Mouse (Mus musculus): ENCODE measurements around the gene Tinagl1. TPM values are rescaled to one million over a fixed set of nuclear protein-coding genes. Genes with fewer than 3 reads are reported as not detected.

Gene Tinagl1
- polyA plus RNA-seq, 1 experiment from 2014 or later = 288 TPM

DNA sequence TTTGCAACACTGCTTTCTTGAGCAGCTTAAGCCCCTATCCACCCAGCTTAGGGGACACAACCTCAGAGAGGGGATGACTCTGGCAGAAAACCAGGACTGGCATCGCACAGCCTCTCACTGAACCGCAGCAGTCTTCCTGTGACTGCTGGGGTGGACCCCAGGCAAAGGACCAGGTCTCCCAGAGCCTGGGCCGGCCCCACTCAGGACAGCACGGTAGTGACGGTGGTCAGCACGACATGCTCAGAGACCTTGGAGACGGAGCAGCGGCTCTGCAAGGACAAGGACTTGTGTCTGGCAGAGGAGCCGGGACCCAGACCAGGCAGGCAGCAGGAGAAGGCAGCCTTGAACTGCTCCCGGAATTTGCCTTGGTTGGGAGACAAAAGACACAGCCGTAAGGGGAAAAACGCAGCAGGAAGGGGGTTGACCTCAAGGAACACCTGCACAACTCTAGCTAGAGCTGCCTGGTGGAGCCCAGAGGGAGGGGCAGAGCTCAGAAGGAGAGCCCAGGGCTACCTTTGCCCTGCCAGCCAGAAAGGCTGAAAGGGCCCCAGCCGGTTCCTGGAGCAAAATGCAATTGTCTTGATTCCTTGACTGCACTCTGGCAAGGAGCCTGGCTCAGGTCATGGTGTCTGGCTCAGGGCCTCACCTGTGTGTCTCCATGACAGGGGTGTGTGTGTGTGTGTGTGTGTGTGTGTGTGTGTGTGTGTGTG is 44.1 kb downstream of the Tinagl1 start:
- Histone ChIP-seq H3K36me3 (ENCODE audit: insufficient read depth, low read length) (peaks cover 7% of the 10 kb centered on the region; the same call in 1 of the 2 replicates), H3K4me3 (ENCODE audit: low read depth, low read length) (no peak overlapping the region), H3K4me1 (ENCODE audit: insufficient read depth, low read depth, low read length) (no peaks in the 10 kb centered on the region; the same call in 1 of the 2 replicates), H3K27ac (ENCODE audit: low read length) (no peak overlapping the region), H3K9me3 (ENCODE audit: low read length) (no peaks in the 10 kb centered on the region), H3K9ac (replicated peaks; ENCODE audit: low read depth) (no peak overlapping the region), H3K4me2 (replicated peaks; ENCODE audit: low read depth, low read length) (no peak overlapping the region), H3K27me3 (replicated peaks; ENCODE audit: insufficient read depth, low read length) (no peaks in the 10 kb centered on the region)
- WGBS = 51% methylated on average over 13 of the region's 13 CpGs
- TF ChIP-seq EP300 (IDR thresholded peaks at IDR 0.05) (no peak), CTCF (IDR thresholded peaks at IDR 0.05) (no peak)
- no peak for DNase-seq (ENCODE audit: low spot score)
- ATAC-seq = peak; percentile 27; the same call in 1 of the 2 replicates

GRCm38 (mm10) chr4:130130082-130130481 is 44.8 kb downstream of the Tinagl1 start:
- peaks cover 12% of the 10 kb centered on the region; the same call in 1 of the 2 replicates for H3K36me3 ChIP-seq (ENCODE audit: insufficient read depth, low read length)
- no peak overlapping the region for H3K9ac ChIP-seq (replicated peaks; ENCODE audit: low read depth)
- no peaks in the 10 kb centered on the region for H3K27me3 ChIP-seq (replicated peaks; ENCODE audit: insufficient read depth, low read length)
- 0 out of 2 replicates have a peak overlapping the region, but pooled peaks have one; percentile 3 for H3K27ac ChIP-seq (ENCODE audit: low read length)
- no peak for TF ChIP-seq CTCF (IDR thresholded peaks at IDR 0.05)
- TF ChIP-seq EP300 (IDR thresholded peaks at IDR 0.05) = no peak
- DNase-seq (ENCODE audit: low spot score) (no peak), ATAC-seq (no peak)
- H3K4me1 ChIP-seq (ENCODE audit: insufficient read depth, low read depth, low read length) = no peaks in the 10 kb centered on the region; the same call in 1 of the 2 replicates
- WGBS = 74% methylated on average over 10 of the region's 10 CpGs
- no peaks in the 10 kb centered on the region for H3K9me3 ChIP-seq (ENCODE audit: low read length)
- H3K4me3 ChIP-seq (ENCODE audit: low read depth, low read length) = no peak overlapping the region
- no peak overlapping the region for H3K4me2 ChIP-seq (replicated peaks; ENCODE audit: low read depth, low read length)

GRCm38 (mm10) chr4:130128907-130129306 is 46.0 kb downstream of the Tinagl1 start:
- H3K4me3 ChIP-seq (ENCODE audit: low read depth, low read length) = no peak overlapping the region
- WGBS = 63% methylated on average over 5 of the region's 5 CpGs
- H3K4me1 ChIP-seq (ENCODE audit: insufficient read depth, low read depth, low read length) = no peaks in the 10 kb centered on the region; the same call in 1 of the 2 replicates
- H3K36me3 ChIP-seq (ENCODE audit: insufficient read depth, low read length) = peaks cover 12% of the 10 kb centered on the region; the same call in 1 of the 2 replicates
- TF ChIP-seq CTCF (IDR thresholded peaks at IDR 0.05) (no peak), EP300 (IDR thresholded peaks at IDR 0.05) (no peak)
- H3K27me3 ChIP-seq (replicated peaks; ENCODE audit: insufficient read depth, low read length) = no peaks in the 10 kb centered on the region
- no peak overlapping the region for H3K27ac ChIP-seq (ENCODE audit: low read length)
- no peak for DNase-seq (ENCODE audit: low spot score)
- H3K9ac ChIP-seq (replicated peaks; ENCODE audit: low read depth) = no peak overlapping the region
- H3K4me2 ChIP-seq (replicated peaks; ENCODE audit: low read depth, low read length) = no peak overlapping the region
- H3K9me3 ChIP-seq (ENCODE audit: low read length) = no peaks in the 10 kb centered on the region
- ATAC-seq = no peak

GRCm38 (mm10) chr4:130125935-130126334 is 49.0 kb downstream of the Tinagl1 start:
- 80% methylated on average over 5 of the region's 5 CpGs for WGBS

GRCm38 (mm10) chr4:130125164-130125563 is 49.8 kb downstream of the Tinagl1 start:
- Histone ChIP-seq H3K4me2 (replicated peaks; ENCODE audit: low read depth, low read length) (no peak overlapping the region), H3K27ac (ENCODE audit: low read length) (peak overlapping the region; percentile 91), H3K9ac (replicated peaks; ENCODE audit: low read depth) (no peak overlapping the region), H3K27me3 (replicated peaks; ENCODE audit: insufficient read depth, low read length) (no peaks in the 10 kb centered on the region), H3K4me3 (ENCODE audit: low read depth, low read length) (no peak overlapping the region), H3K9me3 (ENCODE audit: low read length) (no peaks in the 10 kb centered on the region), H3K36me3 (ENCODE audit: insufficient read depth, low read length) (peaks cover 19% of the 10 kb centered on the region; the same call in 1 of the 2 replicates), H3K4me1 (ENCODE audit: insufficient read depth, low read depth, low read length) (peaks cover 7% of the 10 kb centered on the region; the same call in 1 of the 2 replicates)
- TF ChIP-seq CTCF (IDR thresholded peaks at IDR 0.05) (peak; percentile 62), EP300 (IDR thresholded peaks at IDR 0.05) (peak; percentile 76)
- DNase-seq (ENCODE audit: low spot score) = peak; percentile 90
- WGBS = 59% methylated on average over 6 of the region's 6 CpGs
- ATAC-seq = peak; percentile 79

More at GRCm38 (mm10) chr4:130125935-130126334, 49.0 kb downstream of the Tinagl1 start:
- ATAC-seq = no peak
- H3K4me1 ChIP-seq (ENCODE audit: insufficient read depth, low read depth, low read length) = peaks cover 4% of the 10 kb centered on the region; the same call in 1 of the 2 replicates
- no peaks in the 10 kb centered on the region for H3K27me3 ChIP-seq (replicated peaks; ENCODE audit: insufficient read depth, low read length)
- no peak for DNase-seq (ENCODE audit: low spot score)
- H3K4me3 ChIP-seq (ENCODE audit: low read depth, low read length) = no peak overlapping the region
- no peak overlapping the region for H3K4me2 ChIP-seq (replicated peaks; ENCODE audit: low read depth, low read length)
- peaks cover 19% of the 10 kb centered on the region; the same call in 1 of the 2 replicates for H3K36me3 ChIP-seq (ENCODE audit: insufficient read depth, low read length)
- H3K9me3 ChIP-seq (ENCODE audit: low read length) = no peaks in the 10 kb centered on the region
- no peak overlapping the region for H3K9ac ChIP-seq (replicated peaks; ENCODE audit: low read depth)
- no peak overlapping the region for H3K27ac ChIP-seq (ENCODE audit: low read length)
- no peak for TF ChIP-seq CTCF (IDR thresholded peaks at IDR 0.05)
- no peak for TF ChIP-seq EP300 (IDR thresholded peaks at IDR 0.05)

DNA sequence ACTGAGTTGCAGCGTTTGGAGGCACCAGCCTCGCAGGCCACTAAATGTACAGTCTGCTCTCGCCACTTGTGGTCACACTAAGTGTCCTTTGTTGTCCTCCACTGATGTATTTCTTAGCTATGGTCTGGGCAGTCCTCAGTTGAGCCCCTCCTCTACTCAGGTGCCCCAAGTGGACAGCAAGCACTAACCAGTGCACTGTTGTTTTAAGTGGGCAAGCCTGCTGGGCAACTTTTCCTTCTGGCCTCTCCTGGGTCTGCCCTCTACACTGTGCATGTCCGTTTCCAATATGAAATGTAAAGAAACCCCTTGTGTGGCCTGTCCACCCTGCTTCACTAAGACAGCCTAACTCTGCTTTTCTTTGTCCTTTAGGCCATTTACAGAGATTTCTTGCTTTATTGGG is 50.8 kb downstream of the Tinagl1 start:
- Histone ChIP-seq H3K4me2 (replicated peaks; ENCODE audit: low read depth, low read length) (no peak overlapping the region), H3K4me3 (ENCODE audit: low read depth, low read length) (no peak overlapping the region), H3K9ac (replicated peaks; ENCODE audit: low read depth) (no peak overlapping the region), H3K9me3 (ENCODE audit: low read length) (no peaks in the 10 kb centered on the region), H3K4me1 (ENCODE audit: insufficient read depth, low read depth, low read length) (peaks cover 7% of the 10 kb centered on the region; the same call in 1 of the 2 replicates), H3K27ac (ENCODE audit: low read length) (peak overlapping the region; percentile 91), H3K36me3 (ENCODE audit: insufficient read depth, low read length) (peaks cover 19% of the 10 kb centered on the region; the same call in 1 of the 2 replicates), H3K27me3 (replicated peaks; ENCODE audit: insufficient read depth, low read length) (no peaks in the 10 kb centered on the region)
- WGBS = 61% methylated on average over 4 of the region's 4 CpGs
- ATAC-seq = peak; percentile 86
- DNase-seq (ENCODE audit: low spot score) = peak; percentile 89
- 0 out of 2 replicates have a peak, but pooled peaks have one; percentile 17 for TF ChIP-seq CTCF (IDR thresholded peaks at IDR 0.05)
- peak; percentile 91 for TF ChIP-seq EP300 (IDR thresholded peaks at IDR 0.05)
